Mouse (Mus musculus) midbrain, embryonic 14.5 days (tissue): ENCODE measurements at regions not wholly inside any gene's neighbourhood (a gene's known extent, or its start where the extent isn't known, plus 50 kb on each side); places are given as distances from the start of the nearest gene placed in this dataset.

ENCODE experiments used
- ATAC-seq: fragments of 200-750 bp; cut with Nextera tagmentation; 2 replicates; pipeline ENCODE4 v1.8.0; 2017; ENCODE audit warnings: moderate number of reproducible peaks, moderate library complexity; ENCODE audit not compliant: low FRiP score, low TSS enrichment
- DNase-seq: peaks from one replicate; pipeline ENCODE4 v3.0.0-alpha.2; 2015
- H3K27ac ChIP-seq: fragments of 300-500 bp; sonication (generic); replicated peaks from 2 replicates; pipeline ENCODE4 v1.5.1; 2014; ENCODE audit warnings: mild to moderate bottlenecking, low read depth, low read length, moderate library complexity
- H3K27me3 ChIP-seq: fragments of 300-500 bp; sonication (generic); 2 replicates; pipeline ENCODE4 v1.6.1; 2014; ENCODE audit warnings: low read length, control low read depth, mixed read lengths; ENCODE audit not compliant: control insufficient read depth, insufficient read depth
- H3K36me3 ChIP-seq: fragments of 300-500 bp; sonication (generic); 2 replicates; pipeline ENCODE4 v1.6.1; 2014; ENCODE audit warnings: low read length, control low read depth; ENCODE audit not compliant: control insufficient read depth, insufficient read depth
- H3K4me1 ChIP-seq: fragments of 300-500 bp; sonication (generic); 2 replicates; pipeline ENCODE4 v1.6.1; 2014; ENCODE audit warnings: mild to moderate bottlenecking, antibody characterized with exemption, low read length, control low read depth; ENCODE audit not compliant: control insufficient read depth, insufficient read depth
- H3K4me2 ChIP-seq: fragments of 300-500 bp; sonication (generic); 2 replicates; pipeline ENCODE4 v1.6.1; 2014; ENCODE audit warnings: mild to moderate bottlenecking, low read length, moderate library complexity
- H3K4me3 ChIP-seq: fragments of 300-500 bp; sonication (generic); replicated peaks from 2 replicates; pipeline ENCODE4 v1.5.1; 2014; ENCODE audit warnings: low read depth, low read length
- H3K9ac ChIP-seq: fragments of 300-500 bp; sonication (generic); replicated peaks from 2 replicates; pipeline ENCODE4 v1.6.1; 2014; ENCODE audit warnings: mild to moderate bottlenecking, low read length, moderate library complexity
- H3K9me3 ChIP-seq: fragments of 300-500 bp; sonication (generic); 2 replicates; pipeline ENCODE4 v1.6.1; 2016; ENCODE audit warnings: low read length, control low read depth, mixed read lengths; ENCODE audit not compliant: control insufficient read depth
- WGBS: fragments of 180-500 bp; shearing (Covaris S2); extraction: QIAGEN DNeasy Blood & Tissue Kit; methylation state at CpG from one replicate; pipeline ENCODE4 v1.1.7; 2014; 5-methylcytosine and 5-hydroxymethylcytosine counted together

GRCm38 (mm10) chr10:98485751-98486681 lies 428.2 kb upstream of the Atp2b1 start:
- H3K4me3 ChIP-seq, result no peak overlapping the region
- no peak for DNase-seq

GRCm38 (mm10) chr10:98494354-98494753 lies 419.9 kb upstream of the Atp2b1 start:
- 6% methylated on average over 8 of the region's 8 CpGs for WGBS
- no peaks in the 10 kb centered on the region for H3K9me3 ChIP-seq
- H3K27ac ChIP-seq, result no peak overlapping the region
- DNase-seq, result peak; percentile 79
- no peak overlapping the region for H3K4me3 ChIP-seq
- no peaks in the 10 kb centered on the region for H3K27me3 ChIP-seq
- H3K4me2 ChIP-seq, result no peak overlapping the region
- H3K4me1 ChIP-seq, result no peaks in the 10 kb centered on the region
- H3K36me3 ChIP-seq, result no peaks in the 10 kb centered on the region
- H3K9ac ChIP-seq, result no peak overlapping the region
- ATAC-seq, result no peak

More at GRCm38 (mm10) chr10:98485751-98486681, 428.2 kb upstream of the Atp2b1 start:
- H3K4me2 ChIP-seq, result no peak overlapping the region
- no peaks in the 10 kb centered on the region for H3K9me3 ChIP-seq
- H3K36me3 ChIP-seq, result no peaks in the 10 kb centered on the region
- H3K27ac ChIP-seq, result no peak overlapping the region
- no peak overlapping the region for H3K9ac ChIP-seq
- no peaks in the 10 kb centered on the region for H3K4me1 ChIP-seq
- H3K27me3 ChIP-seq, result no peaks in the 10 kb centered on the region
- 89% methylated on average over 20 of the region's 20 CpGs for whole genome bisulfite sequencing
- no peak for ATAC-seq

- Histone ChIP-seq H3K4me3 (no peak overlapping the region), H3K27ac (no peak overlapping the region), H3K4me2 (no peak overlapping the region), H3K9ac (no peak overlapping the region), H3K27me3 (no peaks in the 10 kb centered on the region), H3K9me3 (no peaks in the 10 kb centered on the region), H3K4me1 (no peaks in the 10 kb centered on the region), H3K36me3 (no peaks in the 10 kb centered on the region)
- ATAC-seq (no peak), DNase-seq (no peak)
- 79% methylated on average over 4 of the region's 4 CpGs for WGBS
These were observed 418.0 kb upstream of the Atp2b1 start for GRCm38 (mm10) chr10:98496254-98496653.

GRCm38 (mm10) chr10:98500315-98500714 lies 413.9 kb upstream of the Atp2b1 start:
- Histone ChIP-seq H3K4me3 (no peak overlapping the region), H3K27ac (no peak overlapping the region), H3K27me3 (no peaks in the 10 kb centered on the region), H3K4me2 (no peak overlapping the region), H3K9ac (no peak overlapping the region), H3K9me3 (no peaks in the 10 kb centered on the region), H3K36me3 (no peaks in the 10 kb centered on the region), H3K4me1 (no peaks in the 10 kb centered on the region)
- ATAC-seq (no peak), DNase-seq (no peak)
- WGBS, result 92% methylated on average over 4 of the region's 4 CpGs

DNA sequence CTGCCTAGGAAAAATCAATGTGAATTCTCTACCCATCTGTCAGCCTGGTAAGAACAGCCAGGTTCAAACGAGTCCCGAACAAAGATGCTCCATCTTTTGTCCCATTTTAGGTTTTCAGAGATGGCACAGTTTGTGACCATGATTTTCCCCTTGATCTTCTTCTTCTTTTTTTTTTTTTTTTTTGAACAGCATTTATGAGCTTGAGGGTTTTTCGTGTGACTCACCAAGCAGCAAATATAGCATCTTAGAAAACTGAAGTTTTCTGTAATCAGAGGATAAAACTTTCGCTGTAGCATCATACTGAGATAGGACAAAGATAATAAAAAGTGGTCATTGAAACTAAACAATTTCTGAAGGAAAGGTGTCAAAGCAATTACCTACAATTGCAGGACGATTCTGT lies 412.6 kb upstream of the Atp2b1 start:
- H3K9me3 ChIP-seq, result no peaks in the 10 kb centered on the region
- WGBS, result 83% methylated on average over 5 of the region's 5 CpGs

GRCm38 (mm10) chr10:98504524-98504923 lies 409.7 kb upstream of the Atp2b1 start:
- Histone ChIP-seq H3K27me3 (no peaks in the 10 kb centered on the region), H3K4me1 (no peaks in the 10 kb centered on the region), H3K9ac (no peak overlapping the region), H3K4me3 (no peak overlapping the region), H3K4me2 (no peak overlapping the region), H3K9me3 (no peaks in the 10 kb centered on the region), H3K27ac (no peak overlapping the region), H3K36me3 (no peaks in the 10 kb centered on the region)
- ATAC-seq, result no peak
- WGBS, result 90% methylated on average over 3 of the region's 3 CpGs
- DNase-seq, result no peak

More for the DNA sequence above, 412.6 kb upstream of the Atp2b1 start:
- no peak for DNase-seq
- no peaks in the 10 kb centered on the region for H3K36me3 ChIP-seq
- no peak overlapping the region for H3K4me2 ChIP-seq
- H3K9ac ChIP-seq, result no peak overlapping the region
- no peaks in the 10 kb centered on the region for H3K4me1 ChIP-seq
- no peak overlapping the region for H3K27ac ChIP-seq
- H3K4me3 ChIP-seq, result no peak overlapping the region
- no peaks in the 10 kb centered on the region for H3K27me3 ChIP-seq
- no peak for ATAC-seq

GRCm38 (mm10) chr10:98508515-98509143 lies 405.6 kb upstream of the Atp2b1 start:
- WGBS, result 37% methylated on average over 5 of the region's 5 CpGs
- ATAC-seq, result no peak
- Histone ChIP-seq H3K4me1 (no peaks in the 10 kb centered on the region), H3K4me2 (no peak overlapping the region), H3K27ac (no peak overlapping the region), H3K36me3 (no peaks in the 10 kb centered on the region), H3K9me3 (no peaks in the 10 kb centered on the region), H3K9ac (no peak overlapping the region), H3K27me3 (no peaks in the 10 kb centered on the region), H3K4me3 (no peak overlapping the region)
- DNase-seq, result peak; percentile 23

DNA sequence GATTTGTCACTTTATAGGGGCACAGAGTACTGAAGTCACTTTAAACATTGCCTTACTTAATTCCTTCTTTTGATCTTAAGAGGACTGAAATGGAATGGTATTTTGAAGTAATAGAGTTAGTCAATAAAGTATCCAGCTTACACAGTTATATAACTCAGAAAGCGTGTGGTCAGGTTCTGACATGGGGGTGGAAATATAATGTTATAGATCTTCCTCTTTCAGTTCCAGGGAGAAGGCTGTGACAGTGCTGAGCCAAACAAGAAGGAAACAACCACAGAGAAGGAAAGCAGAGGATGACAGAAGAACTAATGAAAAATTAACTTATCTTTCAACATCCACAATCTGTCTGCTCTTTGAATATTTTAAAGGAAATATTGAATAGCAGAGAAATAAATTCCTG lies 399.4 kb upstream of the Atp2b1 start:
- H3K9ac ChIP-seq, result no peak overlapping the region
- 88% methylated on average over 1 of the region's 1 CpGs for WGBS
- H3K27me3 ChIP-seq, result no peaks in the 10 kb centered on the region
- H3K36me3 ChIP-seq, result no peaks in the 10 kb centered on the region
- DNase-seq (no peak), ATAC-seq (no peak)
- H3K4me1 ChIP-seq, result no peaks in the 10 kb centered on the region
- no peaks in the 10 kb centered on the region for H3K9me3 ChIP-seq
- H3K27ac ChIP-seq, result no peak overlapping the region
- no peak overlapping the region for H3K4me2 ChIP-seq
- H3K4me3 ChIP-seq, result no peak overlapping the region

DNA sequence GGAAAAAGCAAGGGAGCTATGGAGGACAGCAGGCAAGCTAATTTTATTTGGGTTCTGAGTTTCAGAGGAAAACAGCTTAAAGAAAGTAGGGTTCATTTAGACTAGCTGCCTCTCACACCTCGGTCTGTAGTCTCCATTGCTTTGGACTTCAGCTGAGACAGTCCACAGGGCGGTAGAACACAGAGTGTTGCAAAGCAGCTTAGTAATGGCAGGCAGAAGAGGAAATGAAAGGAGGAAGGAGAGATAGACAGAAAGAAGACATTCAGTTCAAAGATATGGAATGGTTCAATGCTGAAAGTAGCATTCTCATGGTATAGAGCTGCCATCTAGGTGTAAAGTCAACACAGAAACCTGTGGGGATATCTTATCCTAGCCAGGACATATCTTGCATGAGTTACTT lies 396.6 kb upstream of the Atp2b1 start:
- Histone ChIP-seq H3K9ac (no peak overlapping the region), H3K27me3 (no peaks in the 10 kb centered on the region), H3K9me3 (no peaks in the 10 kb centered on the region), H3K4me1 (no peaks in the 10 kb centered on the region), H3K4me3 (no peak overlapping the region), H3K36me3 (no peaks in the 10 kb centered on the region), H3K4me2 (no peak overlapping the region), H3K27ac (no peak overlapping the region)
- DNase-seq, result no peak
- ATAC-seq, result no peak
- WGBS, result 89% methylated on average over 2 of the region's 2 CpGs
